Mouse (Mus musculus) embryo, embryonic 10 days (tissue): Measurements from ENCODE around the gene Stxbp5.
"Not testable (repeated sequence)": the region's sequence is repeated elsewhere in the genome, so short reads cannot be mapped to it uniquely, and the experiment has no call there.

Experiments used
- DNase-seq: peaks from one replicate; pipeline ENCODE4 v3.0.0-alpha.2; 2015; ENCODE audit warnings: low spot score

Stxbp5 gene

DNA sequence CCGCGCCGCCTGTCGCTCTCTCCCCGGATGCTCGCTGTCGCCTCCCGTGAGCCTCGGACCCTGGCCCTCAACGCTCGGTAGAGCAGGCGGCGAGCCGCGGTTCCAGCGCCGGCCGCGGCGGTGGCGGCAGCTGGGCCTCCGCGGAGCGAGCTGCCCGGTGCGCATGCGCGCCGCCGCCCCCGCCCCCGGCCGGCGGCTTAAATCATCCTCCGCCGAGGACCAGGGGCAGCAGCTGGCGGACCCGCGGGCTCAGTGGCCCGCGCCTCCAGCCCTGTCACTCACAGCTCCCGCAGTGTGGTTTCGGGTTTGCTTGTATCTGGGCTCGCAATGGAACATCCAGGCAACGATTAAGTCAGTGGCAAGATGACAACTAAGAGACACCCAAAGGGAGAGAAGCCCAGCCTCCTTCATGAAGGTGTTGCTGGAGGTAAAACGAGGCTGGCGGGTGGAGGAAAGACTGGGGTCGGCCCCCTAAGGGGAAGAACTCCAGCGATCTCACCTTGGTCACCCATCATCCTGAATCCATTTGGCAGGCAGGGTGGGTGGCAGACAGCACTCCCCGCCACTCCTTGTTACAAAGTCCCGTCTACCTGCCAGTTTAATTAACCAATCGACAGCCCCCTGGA lies at the start of gene Stxbp5:
Gene Stxbp5 (minus strand): TSS at position 9 of the 626 bp plus-strand sequence.
- DNase-seq, result peak; percentile 70

DNA sequence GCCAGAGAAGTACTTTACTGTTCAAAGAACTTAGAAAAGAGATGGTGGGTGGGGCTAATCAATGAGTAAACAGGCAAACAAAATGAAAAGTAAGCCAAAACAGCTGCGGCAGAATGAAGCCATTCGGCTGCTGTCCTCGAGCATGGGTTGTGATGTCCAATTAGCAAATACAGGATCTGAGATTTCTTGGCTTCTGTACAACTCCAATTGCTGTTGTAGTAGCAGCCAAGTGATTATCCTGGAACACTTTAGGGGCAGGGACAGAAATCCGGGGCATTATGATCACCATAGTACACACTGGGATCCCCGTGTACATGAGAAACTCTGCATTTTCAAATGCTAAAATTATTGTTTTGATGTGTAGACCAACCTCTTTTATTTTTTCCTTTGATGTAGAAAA lies 11.5 kb upstream of the Stxbp5 start:
- DNase-seq, result no peak

DNA sequence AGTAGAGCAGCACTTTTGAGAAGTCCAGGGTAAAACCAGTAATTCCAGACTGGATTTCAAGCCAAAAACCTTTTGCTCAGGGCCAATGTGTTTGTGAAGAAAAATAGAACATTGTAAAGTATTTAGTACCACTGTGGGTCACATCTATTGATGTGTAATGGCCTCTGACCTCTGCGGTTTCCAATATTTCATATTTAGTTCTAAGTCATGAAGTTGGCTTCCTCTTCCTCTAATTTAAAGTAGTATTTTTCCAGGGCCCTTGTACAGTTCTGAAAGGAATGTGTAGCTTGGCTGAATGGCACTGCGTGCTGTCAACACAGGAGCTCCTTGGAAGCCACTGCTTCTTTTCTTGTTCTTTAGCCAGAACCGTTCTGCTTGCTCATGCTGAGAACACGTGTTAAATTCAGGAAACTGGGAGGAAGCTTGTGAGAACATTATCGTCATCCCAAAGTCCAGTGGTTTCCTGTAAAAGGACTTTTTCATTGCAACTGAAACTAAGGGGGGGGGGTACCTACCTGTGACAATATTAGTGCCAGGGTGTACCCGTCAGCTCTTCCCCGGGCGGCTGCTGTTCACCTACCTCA lies 7.1 kb upstream of the Stxbp5 start:
- DNase-seq, result no peak

DNA sequence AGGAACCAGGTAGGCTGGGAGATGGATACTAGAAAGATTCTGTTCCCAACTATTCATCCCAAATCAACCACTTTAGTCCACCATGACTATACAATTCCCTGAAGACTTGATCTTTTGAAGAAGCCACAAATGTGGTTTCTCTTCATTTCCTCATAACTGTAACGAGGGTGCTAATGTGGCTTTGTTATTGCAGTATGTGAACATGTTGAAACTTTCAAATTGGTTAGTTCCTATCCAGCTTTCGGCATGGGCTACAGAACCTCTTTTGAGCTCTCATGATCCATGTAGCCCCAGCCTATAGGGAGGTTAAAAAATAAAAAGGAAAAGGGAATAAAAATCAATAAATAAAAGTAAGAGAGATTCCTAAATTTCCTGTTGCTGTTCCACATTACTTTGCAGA lies 6.6 kb upstream of the Stxbp5 start:
- DNase-seq, result no peak

DNA sequence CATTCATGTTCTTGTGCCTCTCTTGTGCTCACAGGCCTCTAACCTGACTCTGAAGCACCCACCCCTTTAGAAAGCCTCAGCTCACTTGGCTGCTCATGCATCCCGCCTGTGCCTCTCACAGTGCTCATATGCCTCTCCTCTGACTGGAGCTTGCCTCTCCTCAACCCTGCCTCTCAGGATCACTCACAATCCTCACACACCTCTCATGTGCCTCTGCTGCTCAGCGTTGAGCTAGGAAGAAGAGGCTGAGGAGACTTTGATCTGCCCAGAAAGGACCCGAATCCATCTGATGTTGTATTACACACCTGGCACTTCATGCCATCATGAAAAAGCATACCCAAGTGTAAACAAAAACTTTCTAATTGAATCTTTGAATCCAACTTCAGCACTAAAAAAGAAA lies 5.3 kb upstream of the Stxbp5 start:
- no peak for DNase-seq

DNA sequence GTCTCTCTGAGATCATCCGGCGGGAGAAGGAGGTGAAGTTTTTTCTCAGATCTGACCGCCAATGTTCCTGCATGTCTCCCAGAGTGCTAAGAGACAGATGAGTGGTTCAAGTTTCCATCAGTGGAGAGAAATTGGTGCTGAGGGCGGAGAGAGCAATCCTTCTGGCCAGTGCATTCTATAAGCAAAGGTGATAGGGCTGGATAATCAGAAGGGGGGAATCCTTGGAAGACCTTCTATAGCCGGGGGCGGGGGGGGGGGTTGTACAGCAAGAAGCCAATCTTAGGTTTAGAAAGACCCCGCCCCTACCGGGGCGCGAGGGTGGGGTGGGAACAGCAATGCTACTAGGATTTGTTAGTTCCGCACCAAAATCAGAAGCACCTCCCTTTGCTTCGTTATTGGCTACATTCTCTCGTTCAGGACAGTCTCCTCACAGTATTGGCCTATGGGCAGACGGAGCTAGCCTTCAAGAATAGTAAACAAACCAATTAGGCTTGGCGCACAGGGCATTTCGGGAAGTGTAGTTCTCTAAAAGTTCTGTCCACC lies 889 bp upstream of the Stxbp5 start:
- peak; percentile 93 for DNase-seq

DNA sequence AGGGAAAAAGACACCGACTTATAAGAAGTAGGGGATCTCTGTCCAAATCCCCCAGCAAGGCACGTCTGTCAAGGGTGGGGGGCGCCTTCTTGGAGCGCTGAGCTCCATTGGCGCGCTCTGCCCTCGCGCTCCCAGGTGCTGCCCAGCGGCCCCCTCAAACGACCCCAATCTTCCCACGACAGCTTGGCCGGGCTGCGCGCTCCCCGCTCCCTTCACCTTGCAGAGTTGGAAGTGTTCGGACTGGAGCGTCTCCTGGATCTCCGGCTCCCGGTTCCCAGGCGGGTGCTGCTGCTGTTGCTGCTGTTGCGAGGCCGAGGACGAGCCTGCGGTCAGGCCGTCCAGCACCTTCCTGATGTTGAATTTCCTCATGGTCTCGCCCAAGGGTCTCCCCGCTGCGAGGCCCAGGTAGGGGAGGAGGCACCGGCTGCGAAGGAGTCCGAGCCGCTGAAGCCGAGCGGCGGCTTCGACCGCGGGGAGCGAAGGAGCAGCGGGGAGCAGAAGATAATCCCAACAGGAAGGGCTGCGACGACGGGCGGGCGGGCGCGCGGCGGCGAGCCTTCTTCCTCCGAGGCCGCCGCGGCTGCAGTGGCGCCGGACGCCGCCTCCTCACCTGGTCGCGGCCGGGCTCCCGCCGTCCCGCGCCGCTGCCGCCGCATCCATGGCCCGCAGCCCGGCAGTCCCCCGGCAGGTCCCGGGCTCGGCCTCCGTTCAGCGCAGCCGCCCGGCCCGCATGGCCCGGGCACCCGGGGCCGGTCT lies 386 bp downstream of the Stxbp5 start:
- DNase-seq, result peak; percentile 55

DNA sequence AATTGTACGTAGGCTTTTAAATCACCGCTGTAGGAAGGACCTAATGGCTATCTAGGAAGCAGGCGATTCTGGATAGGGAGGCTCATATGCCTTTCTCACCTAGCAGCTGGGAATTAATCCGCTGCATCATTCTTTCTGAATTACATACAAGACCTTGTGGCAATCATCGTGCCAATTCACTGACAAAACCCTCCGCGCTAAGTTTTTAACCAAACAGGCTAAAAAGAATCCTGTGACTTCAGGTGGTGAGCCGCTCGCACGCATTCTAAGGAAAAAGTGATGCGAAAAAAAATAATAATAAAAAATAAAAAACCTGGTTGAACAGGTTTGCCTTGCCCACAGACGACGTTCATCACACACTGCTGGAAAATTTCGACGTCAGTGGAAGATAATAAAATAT lies 1.1 kb downstream of the Stxbp5 start:
- peak; percentile 37 for DNase-seq

DNA sequence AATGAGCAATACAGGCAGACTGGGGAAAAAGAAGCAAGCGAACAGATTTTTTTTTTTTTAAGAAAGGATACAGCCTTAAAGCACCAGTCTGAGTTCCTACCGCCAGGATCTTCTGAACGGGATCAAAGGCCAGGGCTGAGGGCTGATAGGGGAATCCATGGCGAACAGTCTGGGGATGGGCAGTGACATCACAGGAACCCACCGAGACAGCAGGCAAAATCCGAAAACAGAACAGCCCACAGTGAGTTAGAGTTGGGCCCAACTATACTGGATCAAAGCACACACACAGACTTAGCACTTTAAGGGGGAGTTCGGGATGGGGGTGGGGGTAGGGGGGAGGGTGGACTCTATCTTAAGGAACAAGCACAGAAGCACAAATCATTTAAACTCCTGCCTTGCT lies 1.8 kb downstream of the Stxbp5 start:
- peak; percentile 65 for DNase-seq

DNA sequence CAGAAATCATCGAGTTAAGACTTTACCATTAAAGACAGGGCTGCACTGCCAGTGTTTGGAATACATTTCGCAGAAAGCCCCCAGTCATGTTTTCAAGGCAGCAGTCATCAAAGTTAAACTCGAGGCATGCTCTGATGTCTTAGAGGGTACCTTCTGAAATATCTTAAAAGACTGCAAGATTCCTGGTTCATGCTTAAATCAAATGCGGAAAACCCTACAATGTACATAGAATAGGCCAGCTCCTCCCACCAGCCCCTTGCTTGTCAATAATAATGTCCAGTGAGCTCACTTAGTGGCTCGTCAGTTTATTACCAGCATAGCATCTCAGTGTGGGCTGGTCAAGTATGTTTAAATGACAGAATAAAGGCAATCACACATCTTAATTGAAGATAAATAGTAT lies 3.0 kb downstream of the Stxbp5 start:
- DNase-seq, result no peak

DNA sequence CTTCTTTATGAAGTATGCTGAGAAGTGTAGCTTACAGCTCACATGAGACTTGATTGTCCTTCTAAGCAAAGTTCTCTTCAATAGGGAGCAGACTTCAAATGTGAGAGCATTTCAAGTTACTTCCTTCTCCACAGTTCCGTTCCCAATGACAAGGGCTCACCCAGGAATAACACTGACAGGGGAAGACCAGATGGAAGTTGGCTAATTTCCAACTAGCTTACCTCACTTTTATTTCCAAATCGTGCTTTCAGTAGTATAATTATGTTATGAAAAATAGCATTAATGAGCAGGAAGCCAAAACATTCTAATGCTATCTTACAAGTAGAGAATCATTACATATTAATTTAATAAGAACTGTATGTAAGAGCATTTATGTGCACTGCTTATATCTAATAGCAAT lies 7.3 kb downstream of the Stxbp5 start:
- DNase-seq, result no peak

DNA sequence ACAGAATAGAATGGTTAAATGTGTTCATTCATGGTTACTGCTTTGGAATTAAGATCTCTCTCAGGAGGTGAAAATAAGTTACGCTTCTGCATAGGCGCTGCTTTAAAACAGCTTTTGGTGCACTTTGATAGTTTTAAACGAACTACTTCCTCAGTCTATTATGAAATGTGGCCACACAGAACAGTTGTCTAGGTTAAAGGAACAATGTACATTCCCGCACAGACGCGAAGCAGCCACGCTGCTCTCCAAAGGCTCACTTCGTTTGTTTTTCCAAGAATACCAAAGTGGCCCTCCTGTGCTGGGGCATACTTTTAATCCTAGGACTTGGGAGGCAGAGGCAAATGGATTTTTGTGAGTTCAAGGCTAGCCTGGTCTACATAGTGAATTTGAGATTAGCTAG lies 11.2 kb downstream of the Stxbp5 start:
- no peak for DNase-seq

DNA sequence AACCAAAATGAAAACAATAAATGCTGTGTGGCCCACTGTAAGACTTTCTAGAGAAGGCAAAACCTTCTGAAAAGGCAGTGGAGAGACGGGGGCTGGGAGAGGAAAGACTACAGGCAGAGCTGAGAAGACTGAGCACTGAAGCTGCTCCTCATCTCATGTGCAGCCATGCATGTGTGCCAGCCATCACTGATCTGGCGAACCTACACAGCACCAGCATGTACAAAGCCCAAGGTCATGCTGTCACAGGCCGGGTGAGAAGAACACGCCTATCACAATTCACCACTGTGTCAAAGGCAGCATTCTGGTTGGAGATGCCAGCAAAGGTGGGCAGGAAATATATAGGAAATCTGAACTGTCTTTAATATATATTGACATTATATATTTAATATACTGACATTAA lies 12.2 kb downstream of the Stxbp5 start:
- no peak for DNase-seq

DNA sequence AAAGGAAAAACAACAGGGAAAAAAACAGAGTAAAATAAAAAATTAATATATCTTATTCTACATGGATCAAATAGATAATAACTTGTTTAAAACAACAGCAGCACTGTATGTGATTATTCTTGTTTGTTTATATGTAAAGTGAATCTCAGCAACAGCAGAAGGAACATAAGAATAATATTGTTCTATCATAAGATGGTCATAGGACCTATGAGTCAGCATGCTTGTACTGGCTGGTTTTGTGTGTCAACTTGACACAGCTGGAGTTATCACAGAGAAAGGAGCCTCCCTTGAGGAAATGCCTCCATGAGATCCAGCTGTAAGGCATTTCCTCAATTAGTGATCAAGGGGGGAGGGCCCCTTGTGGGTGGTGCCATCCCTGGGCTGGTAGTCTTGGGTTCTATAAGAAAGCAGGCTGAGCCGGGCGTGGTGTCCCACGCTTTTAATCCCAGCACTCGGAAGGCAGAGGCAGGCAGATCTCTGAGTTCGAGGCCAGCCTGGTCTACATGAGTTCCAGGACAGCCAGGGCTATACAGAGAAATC lies 19.0 kb downstream of the Stxbp5 start:
- not testable (repeated sequence) for DNase-seq

DNA sequence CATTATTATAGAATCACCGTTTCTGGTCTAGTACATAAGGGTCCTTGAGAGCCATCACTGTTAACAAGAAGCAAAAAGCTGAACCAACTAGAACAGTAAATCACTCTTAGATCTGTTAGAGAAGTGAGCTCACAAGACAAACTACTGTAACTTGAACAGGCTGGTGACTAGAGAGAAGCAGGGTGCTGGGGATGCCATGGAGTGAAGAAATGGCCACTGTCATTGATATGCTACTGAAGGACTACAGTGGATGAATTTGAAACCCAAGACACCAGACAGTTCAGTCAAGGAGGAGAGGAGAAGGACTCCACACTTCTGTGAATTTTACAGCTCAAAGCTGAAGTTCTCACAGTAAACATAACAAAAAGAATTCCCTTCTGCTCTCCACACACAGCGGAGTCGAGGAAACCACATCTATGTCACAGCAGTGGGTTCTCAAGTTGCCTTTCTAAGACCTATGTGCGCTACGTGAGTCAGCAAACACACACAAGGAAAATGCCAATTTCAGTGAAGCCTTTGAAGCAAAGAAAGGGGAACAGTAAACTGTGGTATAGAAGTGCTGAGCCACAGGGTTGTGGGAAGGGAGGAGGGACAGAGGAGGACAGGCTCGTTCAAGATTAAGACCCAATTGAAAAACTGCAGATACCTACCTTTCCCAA lies 20.7 kb downstream of the Stxbp5 start:
- DNase-seq, result no peak

DNA sequence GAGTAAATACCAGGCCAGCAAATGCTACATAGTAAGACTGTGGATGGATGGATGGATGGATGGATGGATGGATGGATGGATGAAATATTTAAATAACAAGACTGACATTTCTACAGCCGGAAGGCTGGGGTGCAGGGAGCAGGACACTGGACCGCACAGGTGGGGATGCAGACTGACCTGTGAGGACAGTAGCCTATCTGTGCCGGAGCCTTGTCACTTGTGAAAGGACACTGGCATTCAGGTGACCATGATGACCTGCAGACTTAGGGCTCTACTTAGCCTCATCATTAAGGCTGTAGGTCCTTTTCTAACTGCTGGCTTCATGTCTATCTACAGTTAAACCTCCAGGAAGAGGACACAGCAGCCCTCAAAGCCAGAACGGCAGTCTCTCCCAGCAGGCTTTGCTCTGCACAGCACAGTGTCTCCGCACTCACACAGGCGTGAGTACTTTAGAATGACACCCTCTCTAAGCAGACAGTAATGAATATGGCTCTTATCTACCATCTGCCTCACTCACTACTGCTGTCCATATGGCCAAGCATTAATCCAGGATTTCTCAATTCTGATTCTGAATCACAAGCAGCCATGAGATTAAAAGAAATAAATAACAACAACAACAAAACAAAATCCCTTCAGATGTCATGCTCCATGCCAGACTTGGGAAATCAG lies 21.9 kb downstream of the Stxbp5 start:
- DNase-seq, result no peak

DNA sequence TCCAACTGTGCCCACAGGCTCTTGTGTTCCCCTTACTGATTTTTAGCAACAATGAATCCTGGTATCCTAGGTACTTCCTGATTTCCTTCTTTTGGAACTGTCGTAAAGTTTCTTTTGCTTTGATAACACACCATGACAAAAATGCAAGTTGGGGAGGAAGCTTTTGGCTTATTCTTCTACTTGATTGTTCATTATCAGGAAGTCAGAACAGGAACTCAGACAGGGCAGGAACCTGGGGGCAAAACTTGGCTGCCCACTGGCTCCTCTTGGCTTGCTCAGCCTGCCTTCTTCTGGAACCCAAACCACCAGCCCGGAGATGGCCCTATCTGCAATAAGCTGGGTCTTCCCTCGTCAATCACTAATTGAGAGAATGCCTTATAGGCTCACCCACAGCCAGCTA lies 25.0 kb downstream of the Stxbp5 start:
- no peak for DNase-seq

DNA sequence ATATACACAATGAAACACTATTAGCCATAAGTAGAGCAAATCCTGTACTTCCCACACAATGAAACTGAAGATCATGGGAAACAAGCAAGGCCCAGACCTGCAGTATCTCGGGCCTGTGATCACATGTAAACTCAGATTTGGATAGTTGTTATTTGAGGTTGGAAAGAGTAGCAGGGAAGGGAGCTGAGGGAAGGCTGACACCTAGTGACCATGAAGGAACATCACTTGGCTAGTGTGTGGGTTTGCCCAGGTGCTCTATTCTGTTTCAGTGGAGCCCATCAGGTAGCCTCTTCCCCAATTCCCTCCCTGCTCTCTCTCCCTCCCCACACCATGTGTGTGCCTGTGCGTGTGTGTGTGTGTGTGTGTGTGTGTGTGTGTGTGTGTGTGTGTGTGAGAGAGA lies 28.7 kb downstream of the Stxbp5 start:
- no peak for DNase-seq

DNA sequence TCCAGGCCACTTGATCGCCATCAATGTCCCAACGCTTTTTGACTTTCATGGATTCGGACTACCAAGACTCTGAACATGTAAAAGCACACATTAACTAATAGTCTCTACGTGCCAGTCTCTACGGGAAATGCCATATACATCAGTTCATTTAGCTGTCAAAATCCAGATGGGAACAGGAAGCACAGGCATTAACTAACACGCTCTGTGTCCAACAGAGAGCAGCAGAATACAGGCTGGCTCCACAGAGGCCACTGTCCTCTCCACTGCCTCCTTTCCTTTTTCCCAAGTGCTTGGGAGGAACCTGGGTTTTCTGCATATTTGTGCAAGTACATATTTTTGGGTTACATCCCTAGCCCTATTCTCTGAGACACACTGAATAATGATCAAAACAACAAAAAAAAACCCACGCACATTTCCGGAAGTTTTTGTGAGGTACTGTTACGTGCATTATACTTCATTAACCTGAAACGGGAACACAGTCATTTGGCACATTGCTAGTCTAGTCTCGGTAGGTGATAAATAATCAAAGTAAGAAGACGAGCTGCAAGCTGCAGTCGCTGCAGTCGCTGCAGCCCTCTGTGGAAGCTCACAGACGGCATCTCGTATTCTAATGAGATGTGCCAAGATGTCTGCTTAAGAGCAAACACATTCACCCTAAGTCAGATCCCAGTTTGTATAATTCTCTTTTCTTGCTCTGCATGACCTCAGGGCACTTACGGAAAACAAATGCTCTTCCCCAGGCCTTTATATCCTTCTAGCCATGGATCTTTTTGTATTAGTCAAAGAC lies 33.9 kb downstream of the Stxbp5 start:
- no peak for DNase-seq

DNA sequence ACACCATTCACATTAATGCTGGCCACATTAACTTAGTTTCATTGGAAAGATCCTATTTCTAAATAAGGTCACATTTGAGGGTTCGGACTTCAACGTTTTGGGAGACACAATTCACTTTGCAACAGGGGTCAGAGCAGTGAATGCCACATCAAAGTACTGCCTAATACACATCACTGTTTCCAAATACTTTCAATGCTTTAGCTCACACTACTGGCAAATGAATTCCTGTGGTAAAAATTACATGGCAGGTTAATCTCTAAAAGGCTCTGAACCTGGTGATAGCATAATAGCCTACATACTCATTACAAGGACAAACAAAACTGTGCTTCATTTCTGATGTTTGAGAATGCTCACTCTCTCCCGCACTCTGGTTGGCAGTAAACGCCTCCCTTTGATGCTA lies 40.9 kb downstream of the Stxbp5 start:
- no peak for DNase-seq

DNA sequence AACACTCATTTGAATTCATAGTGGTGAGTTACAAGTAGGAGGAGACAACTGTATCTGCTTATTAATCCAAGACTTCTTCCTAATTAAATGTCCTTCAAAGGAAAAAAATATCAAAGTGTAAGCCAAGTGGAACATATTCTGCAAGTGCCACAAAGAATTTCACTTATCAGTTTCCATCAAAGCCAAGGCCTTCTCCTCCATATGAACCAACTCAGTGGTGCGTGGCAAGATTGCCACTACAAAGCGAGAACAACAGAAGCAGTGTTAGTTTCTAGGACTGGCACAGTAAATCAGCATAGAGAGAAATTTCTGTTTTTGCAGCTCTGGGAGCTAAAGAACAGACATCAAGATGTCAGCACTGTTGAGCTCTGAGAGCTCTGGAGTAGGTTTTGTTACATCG lies 41.4 kb downstream of the Stxbp5 start:
- DNase-seq, result no peak
